30 mouse cellular contexts compared by ENCODE assay signal in genomic region chr3:24787451-24788148, GRCm38 (mm10).
DNase-seq lines count a peak whose midpoint lies in the region; ATAC-seq and TF ChIP-seq lines count a peak whose summit lies in the region.
"Had no signal": no experiment of that assay in that cellular context is flagged by ENCODE, and none has a peak within 500 bp of the region (broad histone marks: within the 10 kb centered on the region; RNA-seq: fewer than 3 reads in every experiment).

No protein-coding gene starts in this region.

- no peak for TF ChIP-seq POLR2A in MEL (IDR thresholded peaks at IDR 0.05; ENCODE audit: control insufficient read depth in 1 of 2, insufficient read depth in 1 of 2, low read depth in 1 of 2, low read length in 2 of 2, poor library complexity in 1 of 2)

- peak; percentile 66 to 67; a peak in 3 of 4 replicates for TF ChIP-seq EP300 in MEL (IDR thresholded peaks at IDR 0.05; ENCODE audit: low read depth in 1 of 2, low read length in 2 of 2)

- ATAC-seq in frontal cortex, adult (ENCODE audit: low TSS enrichment), result peak; percentile 95
- ATAC-seq: activated CD4-positive, CD25-positive, alpha-beta regulatory T cell, adult 4 months; CD4-positive, CD25-positive, alpha-beta regulatory T cell, adult 4 months; forebrain, embryonic 14.5 days; forebrain, embryonic 16.5 days; Patski had no signal

- peaks cover 0 to 9% of the 10 kb centered on the region in 2 experiments; a peak in 2 of 4 replicates for H3K36me3 ChIP-seq in MEL (ENCODE audit: control insufficient read depth in 1 of 2, insufficient read depth in 2 of 2, low read length in 2 of 2)
- H3K36me3 ChIP-seq: embryonic facial prominence, embryonic 13.5 days; embryonic facial prominence, embryonic 15.5 days; forebrain, embryonic 10.5 days; forebrain, embryonic 12.5 days; G1E had no signal

- no peak for TF ChIP-seq CTCF in MEL (IDR thresholded peaks at IDR 0.05 in 2 of 3, conservative IDR thresholded peaks at IDR 0.05 in 1 of 3; ENCODE audit: control insufficient read depth in 1 of 3, insufficient read depth in 1 of 3, low read depth in 2 of 3, low read length in 3 of 3, poor library complexity in 1 of 3, severe bottlenecking in 1 of 3)

- no peak overlapping the region for H3K4me3 ChIP-seq in MEL (ENCODE audit: control insufficient read depth in 1 of 2, insufficient read depth in 1 of 2, low read depth in 2 of 2, low read length in 2 of 2)
- H3K4me3 ChIP-seq: embryonic facial prominence, embryonic 13.5 days; embryonic facial prominence, embryonic 15.5 days; erythroblast, embryonic 14.5 days; forebrain, embryonic 10.5 days; forebrain, embryonic 12.5 days had no signal

- no peak for TF ChIP-seq RAD21 in MEL (IDR thresholded peaks at IDR 0.05; ENCODE audit: low read depth, low read length)

- intact Hi-C loops in left cerebral cortex, postnatal 14 days (cut with DNase I), result no loop called here

- H3K79me2 ChIP-seq in MEL (ENCODE audit: control insufficient read depth, insufficient read depth, low read length, poor library complexity), result no peaks in the 10 kb centered on the region

- H3K27ac ChIP-seq in MEL (ENCODE audit: control insufficient read depth, low read depth, low read length), result no peak overlapping the region
- H3K27ac ChIP-seq: embryonic facial prominence, embryonic 13.5 days; embryonic facial prominence, embryonic 15.5 days; forebrain, embryonic 10.5 days; forebrain, embryonic 12.5 days had no signal

- no peak for DNase-seq in frontal cortex, postnatal 25 days (ENCODE audit: low spot score in 2 of 2)
- peak; percentile 12 to 57 for DNase-seq in left cerebral cortex, postnatal 14 days (ENCODE audit: low spot score in 2 of 2)
- DNase-seq in left cerebral cortex, adult 8-10 months (ENCODE audit: low spot score in 2 of 2), result no peak
- DNase-seq in MEL (ENCODE audit: low read depth, low spot score) (peak; percentile 53), MN1 (ENCODE audit: low spot score) (no peak)
- DNase-seq in telencephalon, adult 2 months (ENCODE audit: low read depth, low spot score), result peak; percentile 27
- DNase-seq: adrenal gland, adult 8-10 months; adrenal gland, postnatal 14 days; adrenal gland, postnatal 36 days; B cell, adult 2 months; cerebellum, adult 11 months; cerebellum, adult 18-20 months; cerebellum, adult 8-10 months; cerebellum, adult 9-11 months; cerebellum, postnatal 14 days; cerebellum, postnatal 36 days; embryo, embryonic 11 days had no signal

- H3K4me1 ChIP-seq in MEL (ENCODE audit: control insufficient read depth in 1 of 2, insufficient read depth in 2 of 2, low read length in 2 of 2), result peaks cover under 1 to 4% of the 10 kb centered on the region in 2 experiments; a peak in 3 of 4 replicates
- H3K4me1 ChIP-seq: embryonic facial prominence, embryonic 13.5 days; embryonic facial prominence, embryonic 15.5 days; forebrain, embryonic 12.5 days had no signal

- H3K27me3 ChIP-seq in MEL (ENCODE audit: control insufficient read depth in 1 of 2, insufficient read depth in 2 of 2, low read length in 2 of 2), result no peaks in the 10 kb centered on the region
- H3K27me3 ChIP-seq: CH12.LX; embryonic facial prominence, embryonic 13.5 days; embryonic facial prominence, embryonic 15.5 days; forebrain, embryonic 12.5 days; Patski had no signal

- H3K9ac ChIP-seq in MEL (ENCODE audit: control insufficient read depth, low read depth, low read length, poor library complexity, severe bottlenecking), result no peak overlapping the region
- H3K9ac ChIP-seq: embryonic facial prominence, embryonic 13.5 days; embryonic facial prominence, embryonic 15.5 days; forebrain, embryonic 12.5 days had no signal

- H3K9me3 ChIP-seq in MEL (replicated peaks; ENCODE audit: insufficient read depth, low read length), result no peaks in the 10 kb centered on the region
- H3K9me3 ChIP-seq: embryonic facial prominence, embryonic 13.5 days; embryonic facial prominence, embryonic 15.5 days; forebrain, embryonic 10.5 days; forebrain, embryonic 12.5 days; G1E had no signal

TF ChIP-seq in MEL, 35 proteins besides CTCF, POLR2A, EP300 and RAD21:
- TF ChIP-seq TAL1 (IDR thresholded peaks at IDR 0.05; ENCODE audit: low read length) (0 out of 2 replicates have a peak, but pooled peaks have one; percentile 11), GATA1 (IDR thresholded peaks at IDR 0.05; ENCODE audit: low read depth, low read length) (peak; percentile 75), ZMIZ1 (IDR thresholded peaks at IDR 0.05; ENCODE audit: low read depth, low read length) (no peak), TCF12 (IDR thresholded peaks at IDR 0.05; ENCODE audit: low read depth, low read length) (peak; percentile 54; the same call in 1 of the 2 replicates)

Comparison
In these comparisons a context has a peak if more than half of its experiments do, and no peak if none do; other contexts are left out.
1. DNase-seq: peak in left cerebral cortex, postnatal 14 days (2 of 2), MEL (single experiment) and telencephalon, adult 2 months (single experiment); none in frontal cortex, postnatal 25 days (0 of 2), left cerebral cortex, adult 8-10 months (0 of 2) and MN1 (single experiment).